ENCODE assay signal across 16 mouse cellular contexts in genomic region chr17:83978858-83979470, GRCm38 (mm10).
A peak's percentile ranks its signal among the peaks of the same experiment; 100 is the strongest.
DNase-seq lines count a peak whose midpoint lies in the region; ATAC-seq lines count a peak whose summit lies in the region.
"Had no signal": no experiment of that assay in that cellular context is flagged by ENCODE, and none has a peak within 500 bp of the region (broad histone marks: within the 10 kb centered on the region; RNA-seq: fewer than 3 reads in every experiment).

No protein-coding gene starts in this region.

- peaks cover 35% of the 10 kb centered on the region for H3K4me1 ChIP-seq in kidney, embryonic 16.5 days (ENCODE audit: insufficient read depth, low read length)
- peaks cover 72% of the 10 kb centered on the region for H3K4me1 ChIP-seq in brown adipose tissue, adult 24 weeks (ENCODE audit: control insufficient read depth, insufficient read depth, insufficient read length, low read length)
- peaks cover 54% of the 10 kb centered on the region for H3K4me1 ChIP-seq in limb, embryonic 12.5 days (replicated peaks)
- no peaks in the 10 kb centered on the region for H3K4me1 ChIP-seq in forebrain, embryonic 11.5 days (replicated peaks; ENCODE audit: control insufficient read depth, insufficient read depth, low read length)

- no peak for ATAC-seq in kidney, embryonic 16.5 days (ENCODE audit: low FRiP score, low TSS enrichment)
- no peak for ATAC-seq in limb, embryonic 12.5 days (ENCODE audit: insufficient number of reproducible peaks, insufficient read depth, low FRiP score, low TSS enrichment, low read depth)
- no peak for ATAC-seq in forebrain, embryonic 11.5 days (replicated peaks; ENCODE audit: low FRiP score)

- no peak overlapping the region for H3K4me3 ChIP-seq in kidney, embryonic 16.5 days (ENCODE audit: low read length)
- no peak overlapping the region for H3K4me3 ChIP-seq in brown adipose tissue, adult 24 weeks (ENCODE audit: insufficient read depth, low read depth, low read length)
- H3K4me3 ChIP-seq in limb, embryonic 12.5 days (replicated peaks) = no peak overlapping the region
- no peak overlapping the region for H3K4me3 ChIP-seq in forebrain, embryonic 11.5 days (ENCODE audit: low read depth, low read length)
- H3K4me3 ChIP-seq: erythroblast, embryonic 14.5 days; hindbrain, embryonic 15.5 days; neural tube, embryonic 12.5 days had no signal

- H3K27me3 ChIP-seq in kidney, embryonic 16.5 days (ENCODE audit: insufficient read depth, low read length) = no peaks in the 10 kb centered on the region
- no peaks in the 10 kb centered on the region for H3K27me3 ChIP-seq in limb, embryonic 12.5 days
- H3K27me3 ChIP-seq in forebrain, embryonic 11.5 days (ENCODE audit: control insufficient read depth, insufficient read depth, low read length) = no peaks in the 10 kb centered on the region
- H3K27me3 ChIP-seq: hindbrain, embryonic 15.5 days; neural tube, embryonic 12.5 days had no signal

- no peaks in the 10 kb centered on the region for H3K9me3 ChIP-seq in kidney, embryonic 16.5 days (ENCODE audit: low read length)
- H3K9me3 ChIP-seq in limb, embryonic 12.5 days = no peaks in the 10 kb centered on the region
- no peaks in the 10 kb centered on the region for H3K9me3 ChIP-seq in forebrain, embryonic 11.5 days (ENCODE audit: control insufficient read depth, low read length)
- H3K9me3 ChIP-seq: hindbrain, embryonic 15.5 days; neural tube, embryonic 12.5 days had no signal

- no peaks in the 10 kb centered on the region for H3K36me3 ChIP-seq in kidney, embryonic 16.5 days (ENCODE audit: insufficient read depth, low read length)
- no peaks in the 10 kb centered on the region for H3K36me3 ChIP-seq in limb, embryonic 12.5 days
- no peaks in the 10 kb centered on the region for H3K36me3 ChIP-seq in forebrain, embryonic 11.5 days (ENCODE audit: control insufficient read depth, insufficient read depth, low read length)
- H3K36me3 ChIP-seq: hindbrain, embryonic 15.5 days; neural tube, embryonic 12.5 days had no signal

- WGBS in kidney, embryonic 16.5 days = 64% methylated on average over 7 of the region's 7 CpGs
- 53% methylated on average over 7 of the region's 7 CpGs for WGBS in limb, embryonic 12.5 days
- WGBS in forebrain, embryonic 11.5 days = 65% methylated on average over 7 of the region's 7 CpGs

- H3K27ac ChIP-seq in kidney, embryonic 16.5 days (ENCODE audit: low read length) = peak overlapping the region; percentile 22; the same call in 1 of the 2 replicates
- H3K27ac ChIP-seq in brown adipose tissue, adult 24 weeks (replicated peaks; ENCODE audit: low read depth, low read length) = peak overlapping the region; percentile 62
- H3K27ac ChIP-seq in limb, embryonic 12.5 days = peak overlapping the region; percentile 82
- no peak overlapping the region for H3K27ac ChIP-seq in forebrain, embryonic 11.5 days (ENCODE audit: low read depth, low read length)
- H3K27ac ChIP-seq: hindbrain, embryonic 15.5 days; neural tube, embryonic 12.5 days had no signal

- no peak for DNase-seq in kidney, postnatal 36 days
- peak; percentile 95 for DNase-seq in Muller cell, postnatal 12 days (ENCODE audit: inconsistent ontology term)
- no peak for DNase-seq in cerebellum, adult 9-11 months
- no peak for DNase-seq in forebrain, embryonic 11.5 days (ENCODE audit: low spot score)
- DNase-seq: cerebellum, adult 9-10 months; gastrocnemius, postnatal 10 days; kidney, adult 8-10 months; left cerebral cortex, postnatal 4 days; lung, adult 2 months; midbrain, embryonic 14.5 days had no signal

- no peak overlapping the region for H3K9ac ChIP-seq in kidney, embryonic 16.5 days (replicated peaks; ENCODE audit: low read length)
- no peak overlapping the region for H3K9ac ChIP-seq in limb, embryonic 12.5 days (replicated peaks)
- no peak overlapping the region for H3K9ac ChIP-seq in forebrain, embryonic 11.5 days (ENCODE audit: low read length)
- H3K9ac ChIP-seq: hindbrain, embryonic 15.5 days; neural tube, embryonic 12.5 days had no signal

- no peak overlapping the region for H3K4me2 ChIP-seq in kidney, embryonic 16.5 days (replicated peaks; ENCODE audit: low read depth, low read length)
- no peak overlapping the region for H3K4me2 ChIP-seq in limb, embryonic 12.5 days
- H3K4me2 ChIP-seq in forebrain, embryonic 11.5 days (ENCODE audit: low read depth, low read length, severe bottlenecking) = no peak overlapping the region
- H3K4me2 ChIP-seq: hindbrain, embryonic 15.5 days; neural tube, embryonic 12.5 days had no signal
